12 mouse cellular contexts compared by ENCODE assay signal in the genomic region with DNA sequence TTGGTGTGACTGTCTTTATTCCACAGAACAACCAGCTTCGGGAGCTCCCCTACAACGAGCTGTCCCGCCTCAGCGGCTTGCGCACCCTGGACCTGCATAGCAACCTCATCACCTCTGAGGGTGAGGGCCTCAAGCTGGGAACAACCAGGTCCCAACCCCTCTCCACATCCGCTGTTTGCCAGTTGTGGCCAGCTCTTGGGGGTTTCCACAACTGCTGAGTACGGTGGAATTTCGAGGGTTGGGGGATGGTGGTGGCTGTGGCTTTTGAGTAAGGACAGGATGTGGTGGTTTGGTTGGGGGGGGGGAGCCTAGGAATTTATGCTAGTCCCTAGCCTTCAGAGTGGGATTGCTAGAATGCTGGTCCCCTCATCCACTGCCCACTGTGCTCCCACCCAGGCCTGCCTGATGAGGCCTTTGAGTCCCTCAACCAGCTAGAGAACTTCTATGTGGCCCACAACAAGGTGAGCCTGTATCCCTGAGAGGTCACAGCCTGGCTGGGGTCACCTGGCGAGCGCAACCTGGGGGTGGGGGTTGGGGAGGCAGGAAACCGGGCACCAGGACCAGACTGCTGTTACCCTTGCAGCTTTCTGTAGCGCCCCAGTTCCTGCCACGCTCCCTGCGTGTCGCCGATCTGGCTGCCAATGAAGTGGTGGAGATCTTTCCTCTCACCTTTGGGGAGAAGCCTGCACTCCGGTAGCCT. TPM values are rescaled to one million over a fixed set of nuclear protein-coding genes. Genes with fewer than 3 reads are reported as not detected.
A peak's percentile ranks its signal among the peaks of the same experiment; 100 is the strongest.
DNase-seq lines count a peak whose midpoint lies in the region; ATAC-seq and TF ChIP-seq lines count a peak whose summit lies in the region.
"Had no signal": no experiment of that assay in that cellular context is flagged by ENCODE, and none has a peak within 500 bp of the region (broad histone marks: within the 10 kb centered on the region; RNA-seq: fewer than 3 reads in every experiment).

No protein-coding gene starts in this region.

- no peaks in the 10 kb centered on the region for H3K9me3 ChIP-seq in kidney, embryonic 14.5 days (ENCODE audit: control insufficient read depth, low read length)
- no peaks in the 10 kb centered on the region for H3K9me3 ChIP-seq in embryonic facial prominence, embryonic 12.5 days
- H3K9me3 ChIP-seq in hindbrain, embryonic 13.5 days: no peaks in the 10 kb centered on the region

- TF ChIP-seq CTCF in kidney, adult 2 months (conservative IDR thresholded peaks at IDR 0.05; ENCODE audit: insufficient read depth, insufficient read length, low read depth, low read length): no peak

- H3K27me3 ChIP-seq in kidney, embryonic 14.5 days (ENCODE audit: control insufficient read depth, insufficient read depth, low read length): no peaks in the 10 kb centered on the region
- no peaks in the 10 kb centered on the region for H3K27me3 ChIP-seq in kidney, adult 2 months (replicated peaks; ENCODE audit: control insufficient read depth, insufficient read depth, low read length)
- H3K27me3 ChIP-seq in embryonic facial prominence, embryonic 12.5 days: no peaks in the 10 kb centered on the region
- H3K27me3 ChIP-seq in hindbrain, embryonic 13.5 days: peaks cover 4% of the 10 kb centered on the region; the same call in 1 of the 2 replicates

- no peak for DNase-seq in kidney, adult 2 months
- DNase-seq in CD4-positive, CD25-positive, alpha-beta regulatory T cell, adult 2 months (ENCODE audit: low read depth, low spot score): peak; percentile 87
- DNase-seq in naive thymus-derived CD4-positive, alpha-beta T cell, adult 2 months (ENCODE audit: low read depth): peak; percentile 89
- no peak for DNase-seq in layer of hippocampus, adult 11-12 months (ENCODE audit: low spot score)
- DNase-seq in embryo, embryonic 10.5 days (ENCODE audit: low spot score): no peak
- DNase-seq: gastrocnemius, postnatal 36 days; kidney, adult 11 months; left cerebral cortex, postnatal 4 days; right cerebral cortex, postnatal 14 days had no signal

- H3K4me3 ChIP-seq in kidney, embryonic 14.5 days (ENCODE audit: low read length): no peak overlapping the region
- no peak overlapping the region for H3K4me3 ChIP-seq in kidney, adult 2 months (ENCODE audit: insufficient read depth, low read depth, low read length)
- no peak overlapping the region for H3K4me3 ChIP-seq in embryonic facial prominence, embryonic 12.5 days
- no peak overlapping the region for H3K4me3 ChIP-seq in hindbrain, embryonic 13.5 days

- H3K4me2 ChIP-seq in kidney, embryonic 14.5 days (replicated peaks; ENCODE audit: low read depth, low read length): no peak overlapping the region
- no peak overlapping the region for H3K4me2 ChIP-seq in embryonic facial prominence, embryonic 12.5 days (replicated peaks)
- H3K4me2 ChIP-seq in hindbrain, embryonic 13.5 days: no peak overlapping the region

- peak; percentile 11; the same call in 1 of the 2 replicates for ATAC-seq in kidney, embryonic 14.5 days (ENCODE audit: low FRiP score, low TSS enrichment)
- 0 out of 2 replicates have a peak, but pooled peaks have one; percentile 37 for ATAC-seq in embryonic facial prominence, embryonic 12.5 days (ENCODE audit: insufficient number of reproducible peaks, insufficient read depth, low FRiP score, low TSS enrichment)
- no peak for ATAC-seq in hindbrain, embryonic 13.5 days (ENCODE audit: low FRiP score)

- H3K27ac ChIP-seq in kidney, embryonic 14.5 days (ENCODE audit: low read depth, low read length): no peak overlapping the region
- H3K27ac ChIP-seq in kidney, adult 2 months (ENCODE audit: insufficient read depth, low read depth, low read length): no peak overlapping the region
- no peak overlapping the region for H3K27ac ChIP-seq in embryonic facial prominence, embryonic 12.5 days
- no peak overlapping the region for H3K27ac ChIP-seq in hindbrain, embryonic 13.5 days

- H3K4me1 ChIP-seq in kidney, embryonic 14.5 days (ENCODE audit: control insufficient read depth, insufficient read depth, low read length): no peaks in the 10 kb centered on the region
- H3K4me1 ChIP-seq in kidney, adult 2 months (ENCODE audit: control insufficient read depth, insufficient read depth, low read length): no peaks in the 10 kb centered on the region
- peaks cover 10% of the 10 kb centered on the region; the same call in 1 of the 2 replicates for H3K4me1 ChIP-seq in embryonic facial prominence, embryonic 12.5 days
- peaks cover 6% of the 10 kb centered on the region for H3K4me1 ChIP-seq in hindbrain, embryonic 13.5 days (replicated peaks)

- TF ChIP-seq POLR2A in kidney, adult 2 months (IDR thresholded peaks at IDR 0.05; ENCODE audit: low read depth, low read length): no peak

- peaks cover 5% of the 10 kb centered on the region for H3K36me3 ChIP-seq in kidney, embryonic 14.5 days (ENCODE audit: control insufficient read depth, insufficient read depth, low read length)
- H3K36me3 ChIP-seq in kidney, adult 2 months (ENCODE audit: control insufficient read depth, insufficient read depth, low read length): no peaks in the 10 kb centered on the region
- H3K36me3 ChIP-seq in embryonic facial prominence, embryonic 12.5 days: peaks cover 8% of the 10 kb centered on the region; the same call in 1 of the 2 replicates
- peaks cover 12% of the 10 kb centered on the region for H3K36me3 ChIP-seq in hindbrain, embryonic 13.5 days

- WGBS in kidney, embryonic 14.5 days: 66% methylated on average over 17 of the region's 17 CpGs
- 69% methylated on average over 17 of the region's 17 CpGs for WGBS in kidney, adult 2 months
- WGBS in embryonic facial prominence, embryonic 12.5 days: 68% methylated on average over 17 of the region's 17 CpGs
- 64% methylated on average over 17 of the region's 17 CpGs for WGBS in hindbrain, embryonic 13.5 days

- H3K9ac ChIP-seq in kidney, embryonic 14.5 days (ENCODE audit: low read depth, low read length): no peak overlapping the region
- H3K9ac ChIP-seq in embryonic facial prominence, embryonic 12.5 days: no peak overlapping the region
- no peak overlapping the region for H3K9ac ChIP-seq in hindbrain, embryonic 13.5 days

RNA-seq across cellular contexts. Expression of gene Podnl1, which starts 1.6 kb away (rescaled TPM):
- 0.19 and 0.34 TPM in 2 replicates for polyA plus RNA-seq in kidney, embryonic 14.5 days (2014; fragmentation: Nextera tagmentation; extraction: Ambion mirVana)
- polyA plus RNA-seq in kidney, adult 2 months (2012; rRNA removed): 0.48 and 0.67 TPM in 2 replicates
- polyA plus RNA-seq in embryonic facial prominence, embryonic 12.5 days (2016; fragmentation: Nextera tagmentation; extraction: Ambion mirVana): 0.31 and 0.43 TPM in 2 replicates
- 0.48 and 0.52 TPM in 2 replicates for polyA plus RNA-seq in hindbrain, embryonic 13.5 days (2015; fragmentation: Nextera tagmentation; extraction: Ambion mirVana)

RNA-seq across cellular contexts. Expression of gene Cc2d1a, which starts 20.4 kb away (rescaled TPM):
- 11.7 and 17.7 TPM in 2 replicates for polyA plus RNA-seq in kidney, embryonic 14.5 days (2014; fragmentation: Nextera tagmentation; extraction: Ambion mirVana)
- polyA plus RNA-seq in kidney, adult 2 months (2012; rRNA removed): 24.1 and 26.0 TPM in 2 replicates
- polyA plus RNA-seq in embryonic facial prominence, embryonic 12.5 days (2016; fragmentation: Nextera tagmentation; extraction: Ambion mirVana): 27.5 and 29.2 TPM in 2 replicates
- 24.4 and 26.5 TPM in 2 replicates for polyA plus RNA-seq in hindbrain, embryonic 13.5 days (2015; fragmentation: Nextera tagmentation; extraction: Ambion mirVana)

RNA-seq across cellular contexts. Expression of gene 4930432K21Rik, which starts 20.5 kb away (rescaled TPM):
- 0.87 and 1.2 TPM in 2 replicates for polyA plus RNA-seq in kidney, embryonic 14.5 days (2014; fragmentation: Nextera tagmentation; extraction: Ambion mirVana)
- 0.63 and 0.92 TPM in 2 replicates for polyA plus RNA-seq in kidney, adult 2 months (2012; rRNA removed)
- 2.0 and 2.4 TPM in 2 replicates for polyA plus RNA-seq in embryonic facial prominence, embryonic 12.5 days (2016; fragmentation: Nextera tagmentation; extraction: Ambion mirVana)
- polyA plus RNA-seq in hindbrain, embryonic 13.5 days (2015; fragmentation: Nextera tagmentation; extraction: Ambion mirVana): 1.9 and 2.9 TPM in 2 replicates

RNA-seq across cellular contexts. Expression of gene Dcaf15, which starts 22.8 kb away (rescaled TPM):
- polyA plus RNA-seq in kidney, embryonic 14.5 days (2014; fragmentation: Nextera tagmentation; extraction: Ambion mirVana): 10.4 and 18.3 TPM in 2 replicates
- polyA plus RNA-seq in kidney, adult 2 months (2012; rRNA removed): 28.2 and 30.1 TPM in 2 replicates
- polyA plus RNA-seq in embryonic facial prominence, embryonic 12.5 days (2016; fragmentation: Nextera tagmentation; extraction: Ambion mirVana): 13.0 and 16.1 TPM in 2 replicates
- polyA plus RNA-seq in hindbrain, embryonic 13.5 days (2015; fragmentation: Nextera tagmentation; extraction: Ambion mirVana): 20.2 and 22.2 TPM in 2 replicates

RNA-seq across cellular contexts. Expression of gene Nanos3, which starts 57.7 kb away (rescaled TPM):
- polyA plus RNA-seq in kidney, embryonic 14.5 days (2014; fragmentation: Nextera tagmentation; extraction: Ambion mirVana): 4.3 and 5.5 TPM in 2 replicates
- 0.99 and 1.4 TPM in 2 replicates for polyA plus RNA-seq in kidney, adult 2 months (2012; rRNA removed)
- 5.4 and 7.2 TPM in 2 replicates for polyA plus RNA-seq in embryonic facial prominence, embryonic 12.5 days (2016; fragmentation: Nextera tagmentation; extraction: Ambion mirVana)
- polyA plus RNA-seq in hindbrain, embryonic 13.5 days (2015; fragmentation: Nextera tagmentation; extraction: Ambion mirVana): 10.3 and 10.9 TPM in 2 replicates

Comparison
In these comparisons a context has a peak if more than half of its experiments do, and no peak if none do; other contexts are left out.
1. DNase-seq: peak in CD4-positive, CD25-positive, alpha-beta regulatory T cell, adult 2 months (single experiment) and naive thymus-derived CD4-positive, alpha-beta T cell, adult 2 months (single experiment); none in kidney, adult 2 months (single experiment), layer of hippocampus, adult 11-12 months (single experiment) and embryo, embryonic 10.5 days (single experiment).